24 mouse cellular contexts compared by ENCODE assay signal in genomic region chr12:13195506-13195905, GRCm38 (mm10).
"Had no signal": no experiment of that assay in that cellular context is flagged by ENCODE, and none has a peak within 500 bp of the region (broad histone marks: within the 10 kb centered on the region; RNA-seq: fewer than 3 reads in every experiment).

No protein-coding gene starts in this region.

- H3K9me3 ChIP-seq: heart, embryonic 10.5 days; heart, embryonic 12.5 days; hindbrain, embryonic 10.5 days; hindbrain, embryonic 12.5 days; limb, embryonic 13.5 days; limb, embryonic 15.5 days; liver, embryonic 12.5 days had no signal

- H3K4me3 ChIP-seq: gastrocnemius, adult 2 months; heart, embryonic 10.5 days; heart, embryonic 12.5 days; hindbrain, embryonic 10.5 days; hindbrain, embryonic 12.5 days; layer of hippocampus, adult 2 months; left cerebral cortex, adult 2 months; limb, embryonic 13.5 days; limb, embryonic 15.5 days; liver, embryonic 12.5 days had no signal

- H3K4me2 ChIP-seq: heart, embryonic 12.5 days; hindbrain, embryonic 12.5 days; hindbrain, embryonic 14.5 days; limb, embryonic 13.5 days; limb, embryonic 15.5 days; liver, embryonic 12.5 days had no signal

- H3K4me1 ChIP-seq: hindbrain, embryonic 12.5 days; limb, embryonic 15.5 days; liver, embryonic 12.5 days had no signal

- H3K36me3 ChIP-seq: heart, embryonic 10.5 days; heart, embryonic 12.5 days; hindbrain, embryonic 10.5 days; hindbrain, embryonic 12.5 days; limb, embryonic 13.5 days; limb, embryonic 15.5 days; liver, embryonic 12.5 days had no signal

- H3K9ac ChIP-seq: heart, embryonic 12.5 days; hindbrain, embryonic 12.5 days; hindbrain, embryonic 14.5 days; limb, embryonic 13.5 days; limb, embryonic 15.5 days; liver, embryonic 12.5 days; liver, embryonic 14.5 days had no signal

- H3K27me3 ChIP-seq: heart, embryonic 12.5 days; hindbrain, embryonic 12.5 days; limb, embryonic 15.5 days; liver, embryonic 12.5 days had no signal

- H3K27ac ChIP-seq: gastrocnemius, adult 2 months; heart, embryonic 10.5 days; hindbrain, embryonic 10.5 days; hindbrain, embryonic 12.5 days; hindbrain, embryonic 14.5 days; layer of hippocampus, adult 2 months; left cerebral cortex, adult 2 months; limb, embryonic 13.5 days; limb, embryonic 15.5 days; liver, embryonic 12.5 days; liver, embryonic 14.5 days had no signal

- DNase-seq: gastrocnemius, adult 2 months; gastrocnemius, postnatal 10 days; gastrocnemius, postnatal 25 days; heart, postnatal 10 days; heart, postnatal 4 days; kidney, adult 11 months; kidney, adult 2 months; kidney, postnatal 10 days; kidney, postnatal 25 days; kidney, postnatal 4 days had no signal

- ATAC-seq: hindbrain, embryonic 16.5 days; inflammation-experienced regulatory T-cells, adult 6 months; intestine, embryonic 16.5 days; liver, embryonic 12.5 days had no signal
